Mouse (Mus musculus) retina, postnatal 7 days (tissue): ENCODE measurements around the gene Mdh1b.

ENCODE experiments used
- DNase-seq: peaks from one replicate; pipeline ENCODE4 v3.0.0-alpha.2; 2012; ENCODE audit warnings: low read depth, low spot score

Gene Mdh1b

DNA sequence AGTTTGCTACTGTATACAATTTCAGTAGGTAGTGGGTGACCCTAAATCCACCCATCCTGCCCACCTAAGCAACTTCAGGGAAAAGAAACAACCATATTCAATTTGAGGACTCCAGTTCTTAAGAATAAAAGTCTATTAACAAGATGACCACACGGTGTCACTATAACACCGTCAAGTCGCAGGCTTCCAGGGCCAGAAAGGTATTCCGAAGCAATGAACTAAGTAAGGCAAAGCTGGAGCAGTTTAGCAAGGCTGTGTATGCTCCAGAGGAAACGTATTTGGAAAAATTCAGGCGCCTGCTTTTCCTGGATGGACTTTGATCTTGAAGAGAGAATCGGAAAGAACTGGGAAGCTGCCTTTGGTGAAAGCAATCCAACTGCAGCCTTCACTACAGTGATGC lies 70.5 kb downstream of the Mdh1b start:
- peak; percentile 62 for DNase-seq

DNA sequence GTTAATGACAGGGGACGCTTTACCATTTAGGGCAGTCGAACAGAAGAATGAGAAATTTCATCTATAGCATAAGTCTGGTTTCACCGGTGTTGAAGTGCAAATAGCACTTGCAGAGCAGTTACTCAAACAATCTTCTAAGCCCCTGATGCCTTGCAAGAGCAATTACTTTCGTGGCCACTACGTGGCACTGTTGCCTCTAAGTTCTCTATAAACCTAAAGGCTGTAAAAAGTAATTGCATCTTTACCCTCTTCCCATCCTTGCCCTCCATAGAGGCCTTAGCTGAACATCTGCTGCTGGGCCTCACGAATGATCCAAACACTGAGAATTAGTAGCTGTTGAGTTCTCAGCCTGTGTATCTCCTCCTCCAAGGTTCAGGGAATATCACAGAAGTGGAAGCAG lies 72.1 kb downstream of the Mdh1b start:
- peak; percentile 43 for DNase-seq
